ENCODE assay signal across 8 mouse cellular contexts in the genomic region with DNA sequence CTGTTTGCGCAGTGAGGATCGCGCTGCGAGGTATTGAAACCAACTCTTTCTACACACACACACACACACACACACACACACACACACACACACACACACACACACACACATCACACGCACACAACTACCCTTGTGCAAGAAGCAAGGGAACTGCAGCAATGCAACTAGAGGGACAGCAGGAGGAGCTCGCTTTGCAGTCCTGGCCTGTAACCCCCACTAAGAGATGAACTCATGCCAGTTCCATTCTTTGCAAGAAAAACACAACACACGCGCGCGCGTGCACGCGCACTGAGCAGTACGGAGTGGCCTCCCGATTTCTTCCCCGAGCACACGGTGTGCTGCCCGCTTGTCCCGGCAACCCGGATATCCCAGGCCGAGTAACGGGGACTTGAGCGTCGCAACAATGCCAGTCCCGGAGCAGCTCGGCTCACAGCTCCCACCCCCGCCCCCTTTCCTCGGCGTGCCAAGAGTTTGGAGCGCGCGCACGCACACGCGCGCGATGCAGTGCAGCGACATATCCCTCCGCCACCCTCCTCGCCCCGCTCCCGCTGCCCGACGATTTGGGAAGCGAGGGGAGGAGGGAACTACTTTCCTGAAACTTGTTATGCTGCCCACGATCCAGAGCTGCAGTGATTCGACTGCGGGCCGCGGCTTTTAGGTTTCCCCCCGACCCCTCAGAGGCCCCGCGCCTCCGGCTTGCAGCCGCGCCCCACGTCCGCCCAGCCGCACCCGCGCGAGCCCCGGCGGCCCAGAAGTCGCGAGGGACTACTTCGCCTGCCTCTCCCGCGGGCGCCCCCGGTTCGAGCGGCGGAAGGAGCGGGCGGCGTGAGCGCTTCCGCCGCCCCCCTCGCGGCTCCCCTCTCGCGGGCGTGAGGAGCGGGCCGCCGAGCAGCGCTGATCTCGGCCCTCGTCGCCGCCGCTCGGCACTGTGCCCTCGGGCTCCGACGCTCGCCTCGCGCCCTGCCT. TPM values are rescaled to one million over a fixed set of nuclear protein-coding genes. Genes with fewer than 3 reads are reported as not detected.
DNase-seq lines count a peak whose midpoint lies in the region; ATAC-seq lines count a peak whose summit lies in the region.

No protein-coding gene starts in this region.

- peak overlapping the region; percentile 98 to 99 for H3K27ac ChIP-seq in heart, embryonic 14.5 days (replicated peaks in 1 of 2; ENCODE audit: control insufficient read depth in 1 of 2, insufficient read depth in 1 of 2, low read depth in 2 of 2, low read length in 2 of 2)
- H3K27ac ChIP-seq in liver, embryonic 13.5 days, result peak overlapping the region; percentile 88
- H3K27ac ChIP-seq in stomach, embryonic 16.5 days (ENCODE audit: low read length), result peak overlapping the region; percentile 98

- WGBS in heart, embryonic 14.5 days, result under 1% methylated on average over 81 of the region's 101 CpGs
- WGBS in liver, embryonic 13.5 days (ENCODE audit: insufficient replicate concordance), result under 1% methylated on average over 77 of the region's 101 CpGs
- WGBS in stomach, embryonic 16.5 days, result under 1% methylated on average over 73 of the region's 101 CpGs

- peak; percentile 35 for DNase-seq in c-Kit-negative CD71-positive TER-119-positive erythroid progenitor cells, embryonic 14.5 days (ENCODE audit: low read depth, low spot score)
- DNase-seq in fibroblast of lung, adult 2 months (ENCODE audit: low read depth), result peak; percentile 81
- DNase-seq in kidney, postnatal 14 days, result peak; percentile 95
- peak; percentile 70 for DNase-seq in liver, embryonic 13.5 days
- DNase-seq in neural tube, embryonic 10.5 days (ENCODE audit: extremely low spot score, low spot score), result peak; percentile 92

- peak; percentile 42 for ATAC-seq in CD4-positive, CD25-positive, alpha-beta regulatory T cell, adult 4 months
- ATAC-seq in heart, embryonic 14.5 days (ENCODE audit: insufficient number of reproducible peaks, insufficient read depth, low FRiP score, low read depth), result peak; percentile 65
- ATAC-seq in liver, embryonic 13.5 days (ENCODE audit: low read depth), result peak; percentile 65
- ATAC-seq in stomach, embryonic 16.5 days (ENCODE audit: insufficient read depth, low FRiP score), result peak; percentile 79

- H3K36me3 ChIP-seq in heart, embryonic 14.5 days (ENCODE audit: control insufficient read depth, insufficient read depth, low read length), result no peaks in the 10 kb centered on the region
- no peaks in the 10 kb centered on the region for H3K36me3 ChIP-seq in liver, embryonic 13.5 days
- H3K36me3 ChIP-seq in stomach, embryonic 16.5 days (ENCODE audit: control insufficient read depth, insufficient read depth, low read length), result no peaks in the 10 kb centered on the region

- peaks cover 5 to 17% of the 10 kb centered on the region in 2 experiments; a peak in 2 of 4 replicates for H3K4me1 ChIP-seq in heart, embryonic 14.5 days (ENCODE audit: control insufficient read depth in 2 of 2, insufficient read depth in 2 of 2, low read length in 2 of 2)
- peaks cover 20% of the 10 kb centered on the region for H3K4me1 ChIP-seq in liver, embryonic 13.5 days (replicated peaks)
- peaks cover 6% of the 10 kb centered on the region; the same call in 1 of the 2 replicates for H3K4me1 ChIP-seq in stomach, embryonic 16.5 days (ENCODE audit: control insufficient read depth, insufficient read depth, low read length)

- peak overlapping the region; percentile 98 to 100 for H3K4me3 ChIP-seq in heart, embryonic 14.5 days (ENCODE audit: control insufficient read depth in 1 of 2, insufficient read depth in 1 of 2, low read depth in 1 of 2, low read length in 2 of 2)
- peak overlapping the region; percentile 80 for H3K4me3 ChIP-seq in liver, embryonic 13.5 days (replicated peaks)
- peak overlapping the region; percentile 98 for H3K4me3 ChIP-seq in stomach, embryonic 16.5 days (replicated peaks; ENCODE audit: low read length)

- peak overlapping the region; percentile 99 for H3K9ac ChIP-seq in heart, embryonic 14.5 days (ENCODE audit: low read length)
- H3K9ac ChIP-seq in liver, embryonic 13.5 days, result peak overlapping the region; percentile 90
- peak overlapping the region; percentile 99 for H3K9ac ChIP-seq in stomach, embryonic 16.5 days (ENCODE audit: low read length)

- no peaks in the 10 kb centered on the region for H3K27me3 ChIP-seq in heart, embryonic 14.5 days (ENCODE audit: control insufficient read depth, insufficient read depth, low read length)
- no peaks in the 10 kb centered on the region for H3K27me3 ChIP-seq in liver, embryonic 13.5 days
- H3K27me3 ChIP-seq in stomach, embryonic 16.5 days (ENCODE audit: control insufficient read depth, insufficient read depth, low read length), result no peaks in the 10 kb centered on the region

- no peaks in the 10 kb centered on the region for H3K9me3 ChIP-seq in heart, embryonic 14.5 days (ENCODE audit: control insufficient read depth, low read length)
- no peaks in the 10 kb centered on the region for H3K9me3 ChIP-seq in liver, embryonic 13.5 days (replicated peaks)
- no peaks in the 10 kb centered on the region for H3K9me3 ChIP-seq in stomach, embryonic 16.5 days (replicated peaks; ENCODE audit: control insufficient read depth, low read length)

- peak overlapping the region; percentile 80 for H3K4me2 ChIP-seq in heart, embryonic 14.5 days (ENCODE audit: low read length)
- H3K4me2 ChIP-seq in liver, embryonic 13.5 days, result peak overlapping the region; percentile 94
- peak overlapping the region; percentile 79 for H3K4me2 ChIP-seq in stomach, embryonic 16.5 days (ENCODE audit: low read depth, low read length)

RNA-seq across cellular contexts. Expression of a gene that starts 0.6 kb away (rescaled TPM):
- polyA plus RNA-seq in CD4-positive, CD25-positive, alpha-beta regulatory T cell, adult 4 months (2017; shearing (Covaris generic)), result 1 to 10 TPM; 1.1 to 2.3 TPM
- 12.7 and 14.8 TPM in 2 replicates for polyA plus RNA-seq in heart, embryonic 14.5 days (2014; fragmentation: Nextera tagmentation; extraction: Ambion mirVana)
- polyA plus RNA-seq in liver, embryonic 13.5 days (2015; fragmentation: Nextera tagmentation; extraction: Ambion mirVana), result 2.6 and 2.7 TPM in 2 replicates
- polyA plus RNA-seq in stomach, embryonic 16.5 days (2015; fragmentation: Nextera tagmentation; extraction: Ambion mirVana), result 6.4 and 6.5 TPM in 2 replicates

Comparison
In these comparisons a context has a peak if more than half of its experiments do, and no peak if none do; other contexts are left out.
1. Peak in every context shown above with its lines: DNase-seq, ATAC-seq, H3K4me3 ChIP-seq and H3K27ac ChIP-seq.
2. DNase-seq: peak in every context shown above with its lines; median percentile 95 in kidney, postnatal 14 days; 92 in neural tube, embryonic 10.5 days; 81 in fibroblast of lung, adult 2 months; 70 in liver, embryonic 13.5 days; 35 in c-Kit-negative CD71-positive TER-119-positive erythroid progenitor cells, embryonic 14.5 days.